Comparison of ENCODE assay signal across 8 mouse cellular contexts in genomic region chr4:137488571-137489303, GRCm38 (mm10). TPM values are rescaled to one million over a fixed set of nuclear protein-coding genes. Genes with fewer than 3 reads are reported as not detected.
DNase-seq lines count a peak whose midpoint lies in the region; ATAC-seq lines count a peak whose summit lies in the region.

No protein-coding gene starts in this region.

- no peaks in the 10 kb centered on the region for H3K36me3 ChIP-seq in intestine, embryonic 14.5 days (ENCODE audit: control insufficient read depth, insufficient read depth, low read length)

- peak overlapping the region; percentile 96 for H3K27ac ChIP-seq in intestine, embryonic 14.5 days (ENCODE audit: low read depth)

- peaks cover 64% of the 10 kb centered on the region for H3K4me1 ChIP-seq in intestine, embryonic 14.5 days (replicated peaks; ENCODE audit: control insufficient read depth, insufficient read depth, low read length)

- ATAC-seq in intestine, embryonic 14.5 days (replicated peaks; ENCODE audit: low FRiP score, low TSS enrichment, low read depth): peak; percentile 63
- 0 out of 2 replicates have a peak, but pooled peaks have one; percentile 23 for ATAC-seq in megakaryocyte progenitor cell, adult 5-6 weeks (replicated peaks; ENCODE audit: poor library complexity)

- peak overlapping the region; percentile 31 for H3K4me2 ChIP-seq in intestine, embryonic 14.5 days (ENCODE audit: low read length)

- no peaks in the 10 kb centered on the region for H3K9me3 ChIP-seq in intestine, embryonic 14.5 days (ENCODE audit: control insufficient read depth, low read length)

- H3K9ac ChIP-seq in intestine, embryonic 14.5 days (ENCODE audit: low read length): peak overlapping the region; percentile 37

- intact Hi-C loops in gastrocnemius, postnatal 36 days (cut with DNase I): no loop called here
- intact Hi-C loops in left cerebral cortex, postnatal 14 days (cut with DNase I): no loop called here

- WGBS in intestine, embryonic 14.5 days: 10% methylated on average over 12 of the region's 12 CpGs

- H3K27me3 ChIP-seq in intestine, embryonic 14.5 days (replicated peaks; ENCODE audit: control insufficient read depth, insufficient read depth, low read length): no peaks in the 10 kb centered on the region

- no peak overlapping the region for H3K4me3 ChIP-seq in intestine, embryonic 14.5 days (ENCODE audit: low read depth, low read length)

- DNase-seq in cerebellum, postnatal 10 days: peak; percentile 44 to 45
- DNase-seq in cerebellum, adult 9-11 months: no peak
- peak; percentile 80 for DNase-seq in R1 (ENCODE audit: low read depth, low spot score)
- peak; percentile 44 to 60 for DNase-seq in gastrocnemius, postnatal 36 days
- DNase-seq in intestine, embryonic 14.5 days (ENCODE audit: low spot score): no peak
- DNase-seq in left cerebral cortex, postnatal 14 days (ENCODE audit: low spot score in 2 of 2): no peak
- DNase-seq in cerebellum, postnatal 4 days (ENCODE audit: low spot score in 2 of 2): no peak

RNA-seq across cellular contexts. Expression of gene Hspg2, which starts 20.2 kb away (rescaled TPM):
- 10 to 100 TPM; 84.4 to 94.7 TPM for total RNA-seq in gastrocnemius, postnatal 36 days (2021)
- polyA plus RNA-seq in intestine, embryonic 14.5 days (2014; fragmentation: Nextera tagmentation; extraction: Ambion mirVana): 44.4 and 49.8 TPM in 2 replicates
- total RNA-seq in megakaryocyte progenitor cell, adult 5-6 weeks (2015): 0.37 TPM in 1 of 2 replicates, not detected in the other
- total RNA-seq in megakaryocyte progenitor cell, adult 5-6 weeks (2017): not detected in 2 replicates
- 10 to 100 TPM; 11.6 to 12.9 TPM for total RNA-seq in left cerebral cortex, postnatal 14 days (2021)

RNA-seq across cellular contexts. Expression of gene 1700013G24Rik, which starts 35.7 kb away (rescaled TPM):
- total RNA-seq in gastrocnemius, postnatal 36 days (2021): not detected
- polyA plus RNA-seq in intestine, embryonic 14.5 days (2014; fragmentation: Nextera tagmentation; extraction: Ambion mirVana): not detected in 2 replicates
- not detected in 2 replicates for total RNA-seq in megakaryocyte progenitor cell, adult 5-6 weeks (2015)
- total RNA-seq in megakaryocyte progenitor cell, adult 5-6 weeks (2017): not detected in 2 replicates
- not detected for total RNA-seq in left cerebral cortex, postnatal 14 days (2021)

RNA-seq across cellular contexts. Expression of gene Cela3b, which starts 58.4 kb away (rescaled TPM):
- not detected for total RNA-seq in gastrocnemius, postnatal 36 days (2021)
- 3.8 TPM in 1 of 2 replicates, not detected in the other for polyA plus RNA-seq in intestine, embryonic 14.5 days (2014; fragmentation: Nextera tagmentation; extraction: Ambion mirVana)
- total RNA-seq in megakaryocyte progenitor cell, adult 5-6 weeks (2015): not detected in 2 replicates
- not detected in 2 replicates for total RNA-seq in megakaryocyte progenitor cell, adult 5-6 weeks (2017)
- total RNA-seq in left cerebral cortex, postnatal 14 days (2021): not detected

Comparison
In these comparisons a context has a peak if more than half of its experiments do, and no peak if none do; other contexts are left out.
1. DNase-seq: peak in cerebellum, postnatal 10 days (2 of 2), R1 (single experiment) and gastrocnemius, postnatal 36 days (2 of 2); none in cerebellum, adult 9-11 months (single experiment), intestine, embryonic 14.5 days (single experiment), left cerebral cortex, postnatal 14 days (0 of 2) and cerebellum, postnatal 4 days (0 of 2).
2. RNA of gene Hspg2, which starts 20.2 kb away (total RNA-seq): 84.4 to 94.7 TPM in gastrocnemius, postnatal 36 days and 11.6 to 12.9 TPM in left cerebral cortex, postnatal 14 days; 0.37 TPM in megakaryocyte progenitor cell, adult 5-6 weeks; every median in the first group is over 4 times any median in the second.